Mouse (Mus musculus): Measurements from ENCODE around the gene Cxcl2. TPM values are rescaled to one million over a fixed set of nuclear protein-coding genes. Genes with fewer than 3 reads are reported as not detected.

Cxcl2 gene
- polyA plus RNA-seq, 1 experiment from 2014 or later, result not detected

DNA sequence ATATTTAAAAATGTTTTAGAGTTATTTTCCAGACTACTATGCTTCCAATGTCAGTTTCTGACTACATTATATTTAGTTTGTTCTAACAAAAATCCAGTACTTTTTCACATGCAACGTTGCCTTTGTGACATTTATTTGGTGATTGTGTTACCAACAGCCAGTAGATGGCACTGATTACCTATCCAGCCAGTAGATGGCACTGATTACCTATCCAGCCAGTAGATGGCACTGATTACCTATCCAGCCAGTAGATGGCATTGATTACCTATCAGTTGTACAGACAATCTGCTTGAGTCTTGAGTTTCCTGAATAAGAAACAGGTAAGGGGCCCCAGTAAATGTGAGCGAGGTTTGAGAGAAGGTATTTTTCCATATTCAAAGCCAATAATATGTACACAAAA, 47.8 kb downstream of the Cxcl2 start:
- Histone ChIP-seq H3K4me2 (no peak overlapping the region), H3K9me3 (replicated peaks) (no peaks in the 10 kb centered on the region), H3K9ac (no peak overlapping the region), H3K36me3 (ENCODE audit: poor library complexity, severe bottlenecking) (peaks cover 11% of the 10 kb centered on the region; the same call in 1 of the 2 replicates), H3K27me3 (no peaks in the 10 kb centered on the region), H3K27ac (no peak overlapping the region), H3K4me1 (no peaks in the 10 kb centered on the region), H3K4me3 (no peak overlapping the region)
- peak; percentile 87 for ATAC-seq
- WGBS, result 33% methylated on average over 2 of the region's 2 CpGs

GRCm38 (mm10) chr5:90952731-90953481, 49.2 kb downstream of the Cxcl2 start:
- no peak overlapping the region for H3K4me3 ChIP-seq
- no peak overlapping the region for H3K9ac ChIP-seq
- ATAC-seq, result peak; percentile 59; the same call in 1 of the 2 replicates
- no peaks in the 10 kb centered on the region for H3K9me3 ChIP-seq (replicated peaks)
- no peak overlapping the region for H3K27ac ChIP-seq
- no peaks in the 10 kb centered on the region for H3K27me3 ChIP-seq
- H3K4me1 ChIP-seq, result no peaks in the 10 kb centered on the region
- H3K36me3 ChIP-seq (ENCODE audit: poor library complexity, severe bottlenecking), result peaks cover 11% of the 10 kb centered on the region; the same call in 1 of the 2 replicates
- 91% methylated on average over 8 of the region's 8 CpGs for WGBS
- H3K4me2 ChIP-seq, result no peak overlapping the region

Other genes starting within 250 kb of the Cxcl2 start
- 0.11 TPM in 1 of 2 replicates, not detected in the other for gene Cxcl5, start 144.5 kb upstream of the Cxcl2 start, polyA plus RNA-seq (2015; fragmentation: Nextera tagmentation; extraction: Ambion mirVana)
- gene Ppbp, start 135.4 kb upstream of the Cxcl2 start, polyA plus RNA-seq (2015; fragmentation: Nextera tagmentation; extraction: Ambion mirVana), result 3.0 and 3.3 TPM in 2 replicates
- 22.8 and 27.8 TPM in 2 replicates for gene Pf4, start 131.4 kb upstream of the Cxcl2 start, polyA plus RNA-seq (2015; fragmentation: Nextera tagmentation; extraction: Ambion mirVana)
- not detected in 2 replicates for gene Cxcl3, start 117.8 kb upstream of the Cxcl2 start, polyA plus RNA-seq (2015; fragmentation: Nextera tagmentation; extraction: Ambion mirVana)
- gene Cxcl15, start 109.3 kb upstream of the Cxcl2 start, polyA plus RNA-seq (2015; fragmentation: Nextera tagmentation; extraction: Ambion mirVana), result not detected in 2 replicates
- gene Cxcl1, start 12.6 kb upstream of the Cxcl2 start, polyA plus RNA-seq (2015; fragmentation: Nextera tagmentation; extraction: Ambion mirVana), result 0.19 TPM in 1 of 2 replicates, not detected in the other
- 86.5 and 97.2 TPM in 2 replicates for gene Mthfd2l, start 27.2 kb downstream of the Cxcl2 start, polyA plus RNA-seq (2015; fragmentation: Nextera tagmentation; extraction: Ambion mirVana)
- 0.09 and 0.23 TPM in 2 replicates for gene Epgn, start 123.6 kb downstream of the Cxcl2 start, polyA plus RNA-seq (2015; fragmentation: Nextera tagmentation; extraction: Ambion mirVana)
- gene Ereg, start 170.8 kb downstream of the Cxcl2 start, polyA plus RNA-seq (2015; fragmentation: Nextera tagmentation; extraction: Ambion mirVana), result not detected in 2 replicates
- not detected in 2 replicates for gene Areg, start 235.7 kb downstream of the Cxcl2 start, polyA plus RNA-seq (2015; fragmentation: Nextera tagmentation; extraction: Ambion mirVana)

Data from forebrain, embryonic 13.5 days (tissue).